Mouse (Mus musculus): ENCODE data around the gene Chchd3.

Gene Chchd3

GRCm38 (mm10) chr6:32940299-32940698, 119.8 kb downstream of the Chchd3 start:
- in situ Hi-C loops (cut with MboI; ENCODE audit: unreplicated experiment in 2 of 2): no loop called here

DNA sequence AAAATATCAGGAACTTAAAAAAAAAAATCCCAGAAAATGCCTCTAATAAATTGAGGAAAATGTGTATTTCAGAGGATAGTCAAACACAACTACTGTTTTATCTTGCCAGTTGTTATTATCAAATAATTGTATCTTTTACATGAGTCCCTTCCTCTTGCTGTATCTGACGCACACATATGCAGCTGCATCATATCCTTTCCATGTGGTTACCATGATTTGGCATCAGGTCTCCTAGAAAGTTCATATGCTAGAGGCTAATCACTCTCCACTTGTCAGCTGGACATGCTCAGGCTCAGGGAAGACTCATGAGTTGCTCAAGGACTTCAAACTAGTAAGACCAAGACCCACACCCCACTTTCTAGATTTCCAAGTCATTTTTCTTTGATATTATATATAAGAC, 122.4 kb downstream of the Chchd3 start:
- in situ Hi-C loops (cut with MboI; ENCODE audit: unreplicated experiment in 2 of 2): no loop called here

DNA sequence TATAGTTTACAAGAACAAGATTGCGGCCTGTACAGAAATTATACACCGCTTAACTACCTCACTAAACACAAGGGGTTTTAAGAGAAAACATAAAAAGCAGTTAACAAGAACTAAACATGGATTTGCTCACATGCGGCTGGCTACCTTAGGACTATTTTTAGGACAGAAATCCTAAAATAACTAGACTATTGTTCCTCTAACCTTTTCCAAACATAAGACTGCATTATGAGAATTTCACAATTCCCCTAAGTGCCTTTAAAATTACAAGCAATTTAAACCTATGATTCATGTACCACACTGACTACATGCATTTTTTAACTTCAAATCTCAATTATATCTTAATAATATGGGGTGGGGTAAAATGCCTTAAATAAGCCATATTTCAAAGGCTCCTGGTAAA, 123.3 kb downstream of the Chchd3 start:
- in situ Hi-C loops (cut with MboI; ENCODE audit: unreplicated experiment in 2 of 2): no loop called here

DNA sequence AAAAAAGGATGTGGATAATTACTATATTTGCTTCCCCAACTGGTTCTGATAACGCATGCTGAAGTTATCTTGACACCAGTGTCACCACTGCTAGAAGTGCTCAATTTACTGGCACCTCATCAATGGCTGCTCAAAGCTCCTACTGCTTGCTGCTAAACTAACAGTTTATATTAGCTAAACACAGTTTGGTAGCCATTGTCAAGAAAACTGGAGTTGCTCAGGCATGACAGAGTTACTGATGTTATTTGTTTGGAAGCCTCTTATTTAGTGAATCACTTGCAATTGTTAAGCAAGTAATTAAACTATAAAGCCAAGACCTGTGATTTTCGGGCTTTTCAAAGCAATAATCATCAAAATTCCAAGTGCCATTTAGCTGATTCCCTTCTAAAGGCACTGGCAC, 123.7 kb downstream of the Chchd3 start:
- in situ Hi-C loops (cut with MboI; ENCODE audit: unreplicated experiment in 2 of 2): no loop called here

DNA sequence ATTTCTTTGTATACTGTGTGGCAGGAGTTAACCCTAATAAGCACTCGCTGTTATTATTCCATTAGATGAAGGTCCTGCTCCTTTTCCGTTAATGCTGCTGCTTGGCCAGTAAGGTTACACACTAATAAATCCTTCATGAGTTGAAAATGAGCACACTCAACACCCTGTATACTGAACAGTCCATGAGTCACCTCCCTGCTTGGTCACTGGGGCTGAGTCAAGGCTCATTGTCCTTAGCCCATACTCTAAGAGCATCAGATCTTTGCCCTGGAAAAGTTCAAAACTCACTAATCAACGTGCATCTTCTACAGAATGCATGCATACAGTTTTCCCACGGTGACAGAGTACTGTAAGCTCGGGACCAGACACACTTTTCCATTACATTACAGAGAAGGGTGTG, 124.5 kb downstream of the Chchd3 start:
- in situ Hi-C loops (cut with MboI; ENCODE audit: unreplicated experiment in 2 of 2): no loop called here

GRCm38 (mm10) chr6:32931106-32931770, 128.8 kb downstream of the Chchd3 start:
- in situ Hi-C loops (cut with MboI; ENCODE audit: unreplicated experiment in 2 of 2): no loop called here

GRCm38 (mm10) chr6:32922391-32922790, 137.7 kb downstream of the Chchd3 start:
- in situ Hi-C loops (cut with MboI; ENCODE audit: unreplicated experiment in 2 of 2): no loop called here

- in situ Hi-C loops (cut with MboI; ENCODE audit: unreplicated experiment in 2 of 2): no loop called here
Measured at GRCm38 (mm10) chr6:32920091-32920490, 140.0 kb downstream of the Chchd3 start.

- in situ Hi-C loops (cut with MboI; ENCODE audit: unreplicated experiment in 2 of 2): no loop called here
Measured at GRCm38 (mm10) chr6:32910692-32911091, 149.4 kb downstream of the Chchd3 start.

GRCm38 (mm10) chr6:32899061-32899460, 161.0 kb downstream of the Chchd3 start:
- in situ Hi-C loops (cut with MboI; ENCODE audit: unreplicated experiment in 2 of 2): loop anchor here in 1 of 2 experiments (25.0 kb wide), 1 partner anchor 1137 kb away; no protein-coding TSS in a partner anchor

GRCm38 (mm10) chr6:32894100-32894499, 166.0 kb downstream of the Chchd3 start:
- in situ Hi-C loops (cut with MboI; ENCODE audit: unreplicated experiment in 2 of 2): loop anchor here in 1 of 2 experiments (25.0 kb wide), 1 partner anchor 1132 kb away; no protein-coding TSS in a partner anchor

GRCm38 (mm10) chr6:32890726-32891125, 169.3 kb downstream of the Chchd3 start:
- in situ Hi-C loops (cut with MboI; ENCODE audit: unreplicated experiment in 2 of 2): loop anchor here in 1 of 2 experiments (25.0 kb wide), 1 partner anchor 1128 kb away; no protein-coding TSS in a partner anchor

GRCm38 (mm10) chr6:32888894-32889529, 171.0 kb downstream of the Chchd3 start:
- in situ Hi-C loops (cut with MboI; ENCODE audit: unreplicated experiment in 2 of 2): loop anchor here in 1 of 2 experiments (25.0 kb wide), 1 partner anchor 1127 kb away; no protein-coding TSS in a partner anchor

DNA sequence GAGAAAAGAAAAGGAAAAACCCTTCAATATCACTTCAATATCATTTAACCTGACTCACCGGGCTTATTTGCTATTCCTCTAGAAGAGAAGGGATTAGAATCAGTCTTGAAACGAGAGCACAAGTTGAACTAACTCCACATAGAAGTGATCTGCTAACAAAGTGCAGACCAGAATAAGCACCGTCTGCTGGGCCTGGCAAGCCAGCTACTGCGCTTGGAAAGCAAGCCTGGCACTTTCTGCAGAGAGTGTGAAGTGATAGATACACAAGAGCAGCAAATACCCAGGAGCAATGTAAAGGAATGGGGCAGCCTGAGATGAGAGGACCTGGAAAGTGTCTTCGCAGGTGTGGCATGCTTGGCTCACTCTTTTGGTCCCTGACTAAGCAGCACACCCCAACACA, 181.5 kb downstream of the Chchd3 start:
- in situ Hi-C loops (cut with MboI; ENCODE audit: unreplicated experiment in 2 of 2): loop anchor here in 1 of 2 experiments (25.0 kb wide), 1 partner anchor 1116 kb away; no protein-coding TSS in a partner anchor

- in situ Hi-C loops (cut with MboI; ENCODE audit: unreplicated experiment in 2 of 2): no loop called here
Measured at GRCm38 (mm10) chr6:32874176-32874575, 185.9 kb downstream of the Chchd3 start.

DNA sequence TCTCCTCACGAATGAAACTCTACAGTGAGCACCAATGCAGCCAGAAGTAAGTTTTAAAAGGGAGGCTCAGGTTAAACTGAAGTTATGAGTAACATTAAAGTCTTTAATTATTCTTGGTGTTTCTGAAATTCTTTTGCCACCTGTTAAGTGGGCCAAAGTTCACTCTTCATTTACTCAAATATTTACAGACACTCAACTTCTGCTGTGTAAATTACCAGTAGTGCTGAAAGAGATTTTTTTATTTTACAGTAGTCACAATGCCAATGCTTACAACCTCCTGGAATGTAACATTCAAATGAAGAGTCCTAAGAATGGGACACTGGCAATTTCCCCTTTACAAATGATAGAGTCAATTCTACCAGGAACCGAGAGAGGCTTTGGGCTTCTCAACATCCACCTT, 187.3 kb downstream of the Chchd3 start:
- in situ Hi-C loops (cut with MboI; ENCODE audit: unreplicated experiment in 2 of 2): no loop called here

DNA sequence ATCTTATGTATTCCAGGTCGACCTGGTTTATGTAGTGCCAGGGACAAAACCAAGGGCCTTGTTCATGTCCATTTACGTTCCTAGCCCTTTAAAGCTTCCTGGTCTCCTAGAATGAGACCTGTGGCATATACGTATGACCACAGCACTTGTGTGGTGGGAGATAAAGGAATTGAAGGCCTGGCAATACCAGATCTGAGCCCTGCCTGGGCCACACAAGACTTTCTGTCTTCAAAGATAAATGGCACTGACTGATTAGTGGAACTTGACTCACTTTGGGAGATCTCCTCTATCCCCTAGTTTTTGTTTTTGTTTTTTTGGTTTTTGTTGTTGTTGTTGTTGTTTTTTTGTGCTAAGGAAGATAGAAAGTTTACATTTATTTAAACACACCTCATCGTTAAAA, 209.1 kb downstream of the Chchd3 start:
- in situ Hi-C loops (cut with MboI; ENCODE audit: unreplicated experiment in 2 of 2): no loop called here

DNA sequence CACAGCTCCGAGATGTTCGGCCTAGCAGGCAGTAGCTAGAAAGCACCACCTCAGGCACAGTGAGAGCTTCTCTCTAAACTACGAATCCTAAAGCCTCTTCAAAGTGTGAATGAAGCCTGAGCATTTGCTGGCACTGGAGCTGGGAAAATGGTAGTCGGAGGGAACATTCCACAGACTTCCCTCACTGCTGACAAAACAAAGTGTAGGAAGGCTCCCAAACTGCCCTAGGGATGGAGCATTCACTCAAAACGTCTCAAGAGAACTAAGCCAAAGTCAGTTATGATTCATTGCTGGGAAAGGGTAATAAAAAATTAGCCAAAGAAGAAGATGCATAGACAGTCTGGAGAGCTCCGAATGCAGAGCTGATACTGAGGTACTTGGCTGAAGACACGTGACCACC, 211.1 kb downstream of the Chchd3 start:
- in situ Hi-C loops (cut with MboI; ENCODE audit: unreplicated experiment in 2 of 2): no loop called here

GRCm38 (mm10) chr6:32845463-32845862, 214.6 kb downstream of the Chchd3 start:
- in situ Hi-C loops (cut with MboI; ENCODE audit: unreplicated experiment in 2 of 2): no loop called here

GRCm38 (mm10) chr6:32837939-32838301, 222.1 kb downstream of the Chchd3 start:
- in situ Hi-C loops (cut with MboI; ENCODE audit: unreplicated experiment in 2 of 2): no loop called here

DNA sequence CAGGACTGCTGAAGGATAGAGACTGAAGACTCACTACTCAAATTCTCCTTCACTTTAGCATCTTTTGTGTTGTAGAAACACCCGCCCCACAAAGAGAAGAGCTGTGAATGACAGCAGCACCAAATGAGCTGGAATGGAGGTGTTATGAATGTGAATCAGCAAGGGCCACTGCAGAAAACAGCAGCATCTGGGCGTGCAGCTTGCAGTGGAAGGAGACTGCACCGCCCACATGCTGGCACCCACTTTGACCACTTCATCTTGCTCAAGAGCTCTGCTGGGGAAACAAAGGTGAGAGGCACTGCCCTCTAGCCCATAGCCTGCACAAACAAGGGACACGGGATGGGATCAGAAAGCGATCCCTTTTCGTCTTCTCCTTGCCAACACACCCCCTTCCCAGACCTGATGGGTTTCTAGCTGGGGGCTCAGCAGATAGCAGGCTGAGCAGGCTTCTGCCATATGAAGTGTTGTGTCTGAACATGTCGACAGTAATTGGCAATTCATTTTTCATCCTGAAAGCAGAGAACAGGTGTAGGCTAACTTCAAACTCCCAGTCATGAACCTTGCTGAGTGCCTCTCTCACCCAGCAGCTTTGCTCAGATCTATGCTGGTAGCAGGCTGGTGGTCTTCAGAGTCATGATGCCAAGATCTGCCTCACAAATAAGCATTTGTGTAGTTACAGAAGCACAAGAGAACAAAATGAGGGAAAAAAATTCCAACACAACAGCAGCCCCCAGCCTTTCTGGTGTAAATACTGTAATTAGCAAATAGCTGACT, 222.7 kb downstream of the Chchd3 start:
- in situ Hi-C loops (cut with MboI; ENCODE audit: unreplicated experiment in 2 of 2): no loop called here

All from v-Abl transformed pro-B cells (cell line).